Mouse (Mus musculus): ENCODE measurements around the gene Olfr522. TPM values are rescaled to one million over a fixed set of nuclear protein-coding genes. Genes with fewer than 3 reads are reported as not detected.
A peak's percentile ranks its signal among the peaks of the same experiment; 100 is the strongest.
"Not testable (repeated sequence)": the region's sequence is repeated elsewhere in the genome, so short reads cannot be mapped to it uniquely, and the experiment has no call there.

Gene Olfr522
- polyA plus RNA-seq, 1 experiment from 2014 or later: not detected

DNA sequence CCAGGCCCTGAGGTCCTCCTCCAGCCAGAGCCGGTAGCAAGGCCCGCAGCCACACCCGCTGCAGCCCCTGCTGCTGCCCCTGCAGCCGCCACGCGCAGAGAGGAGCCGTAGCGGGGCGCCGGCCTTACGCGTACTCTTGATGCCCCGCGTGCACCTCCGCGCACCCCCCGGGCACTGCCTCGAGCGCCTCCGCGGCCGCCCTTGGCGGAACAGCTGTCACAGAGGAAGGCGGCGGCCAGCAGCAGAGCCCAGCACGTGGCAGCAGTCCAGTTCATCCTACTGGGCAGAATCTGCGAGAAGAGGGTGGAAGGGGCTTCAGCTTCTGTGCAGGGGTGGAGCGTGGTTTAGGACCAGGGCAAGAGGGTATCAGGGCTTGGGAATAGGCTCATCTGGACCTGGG is 11.2 kb downstream of the Olfr522 start:
- Histone ChIP-seq H3K4me1 (peaks cover 15% of the 10 kb centered on the region), H3K9me3 (no peaks in the 10 kb centered on the region), H3K4me3 (peak overlapping the region; percentile 47), H3K36me3 (replicated peaks) (no peaks in the 10 kb centered on the region), H3K27ac (peak overlapping the region; percentile 84), H3K9ac (peak overlapping the region; percentile 63), H3K27me3 (replicated peaks) (no peaks in the 10 kb centered on the region), H3K4me2 (peak overlapping the region; percentile 93)
- 4% methylated on average over 28 of the region's 28 CpGs for WGBS
- peak; percentile 43 for ATAC-seq (replicated peaks)

DNA sequence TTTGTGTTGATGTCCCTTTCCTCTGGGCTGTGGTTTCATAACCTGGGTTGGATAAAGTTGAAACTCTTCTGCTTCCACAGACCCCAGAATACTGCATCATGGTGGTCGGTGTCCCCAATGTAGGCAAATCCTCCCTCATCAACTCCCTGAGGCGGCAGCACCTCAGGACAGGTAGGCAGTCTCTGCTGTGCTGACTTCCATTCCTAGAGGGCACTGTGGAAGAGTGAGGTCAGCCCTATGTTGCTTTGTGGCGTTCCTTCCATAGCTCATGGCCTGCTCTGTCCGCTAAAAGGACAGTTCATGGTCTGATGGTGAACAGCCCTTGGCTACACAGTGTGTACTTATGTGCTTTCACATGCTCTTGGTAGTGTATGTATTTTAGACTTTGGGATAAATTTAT is 20.0 kb downstream of the Olfr522 start:
- Histone ChIP-seq H3K27me3 (replicated peaks) (no peaks in the 10 kb centered on the region), H3K4me2 (no peak overlapping the region), H3K36me3 (replicated peaks) (no peaks in the 10 kb centered on the region)

DNA sequence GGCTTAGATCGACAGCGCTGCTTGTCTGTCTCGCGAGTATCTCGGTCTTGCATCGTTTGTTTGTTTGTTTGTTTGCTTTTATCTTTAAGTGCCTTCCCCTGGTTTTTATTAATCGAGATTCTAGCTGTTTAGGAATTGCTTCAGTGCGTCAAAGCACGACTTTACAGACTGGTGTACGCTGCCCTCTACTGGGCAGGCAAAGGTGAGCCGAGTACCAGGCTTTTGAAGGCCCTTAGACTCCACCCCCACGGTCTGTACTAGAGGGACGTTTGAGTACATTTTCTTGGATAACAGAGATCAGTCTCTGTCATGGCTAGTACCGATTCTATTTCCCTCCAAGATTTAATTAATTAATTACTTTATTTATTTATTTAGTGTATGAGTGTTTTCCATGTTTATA is 23.2 kb downstream of the Olfr522 start:
- peaks cover 11% of the 10 kb centered on the region for H3K4me1 ChIP-seq
- no peaks in the 10 kb centered on the region for H3K36me3 ChIP-seq (replicated peaks)
- H3K9me3 ChIP-seq: no peaks in the 10 kb centered on the region
- no peak for ATAC-seq (replicated peaks)
- no peak overlapping the region for H3K27ac ChIP-seq
- H3K4me2 ChIP-seq: no peak overlapping the region
- 5% methylated on average over 14 of the region's 14 CpGs for WGBS
- no peak overlapping the region for H3K4me3 ChIP-seq
- no peaks in the 10 kb centered on the region for H3K27me3 ChIP-seq (replicated peaks)
- no peak overlapping the region for H3K9ac ChIP-seq

More for the DNA sequence above, 20.0 kb downstream of the Olfr522 start:
- Histone ChIP-seq H3K9me3 (no peaks in the 10 kb centered on the region), H3K4me3 (no peak overlapping the region), H3K4me1 (no peaks in the 10 kb centered on the region), H3K27ac (no peak overlapping the region), H3K9ac (no peak overlapping the region)
- no peak for ATAC-seq (replicated peaks)
- WGBS: 79% methylated on average over 4 of the region's 4 CpGs

DNA sequence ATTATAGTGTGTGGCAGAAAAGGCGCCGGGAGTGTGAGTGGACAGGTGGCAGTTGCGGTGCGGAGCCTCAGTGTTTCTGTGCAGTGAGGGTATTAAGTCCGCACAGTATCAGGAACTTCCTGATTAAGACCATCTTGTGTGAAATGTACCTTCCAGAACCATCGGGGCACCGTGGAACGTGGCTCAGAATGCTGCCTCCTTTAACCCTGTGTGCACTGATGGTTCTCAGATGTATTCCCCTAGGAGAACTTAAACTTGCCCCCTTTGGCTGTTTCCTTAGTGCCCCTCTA is 26.6 kb downstream of the Olfr522 start:
- Histone ChIP-seq H3K27ac (peak overlapping the region; percentile 90), H3K4me1 (peaks cover 11% of the 10 kb centered on the region), H3K36me3 (replicated peaks) (no peaks in the 10 kb centered on the region), H3K4me3 (peak overlapping the region; percentile 97), H3K4me2 (peak overlapping the region; percentile 91), H3K9me3 (no peaks in the 10 kb centered on the region), H3K9ac (peak overlapping the region; percentile 96), H3K27me3 (replicated peaks) (no peaks in the 10 kb centered on the region)
- 2% methylated on average over 8 of the region's 8 CpGs for WGBS
- no peak for ATAC-seq (replicated peaks)

DNA sequence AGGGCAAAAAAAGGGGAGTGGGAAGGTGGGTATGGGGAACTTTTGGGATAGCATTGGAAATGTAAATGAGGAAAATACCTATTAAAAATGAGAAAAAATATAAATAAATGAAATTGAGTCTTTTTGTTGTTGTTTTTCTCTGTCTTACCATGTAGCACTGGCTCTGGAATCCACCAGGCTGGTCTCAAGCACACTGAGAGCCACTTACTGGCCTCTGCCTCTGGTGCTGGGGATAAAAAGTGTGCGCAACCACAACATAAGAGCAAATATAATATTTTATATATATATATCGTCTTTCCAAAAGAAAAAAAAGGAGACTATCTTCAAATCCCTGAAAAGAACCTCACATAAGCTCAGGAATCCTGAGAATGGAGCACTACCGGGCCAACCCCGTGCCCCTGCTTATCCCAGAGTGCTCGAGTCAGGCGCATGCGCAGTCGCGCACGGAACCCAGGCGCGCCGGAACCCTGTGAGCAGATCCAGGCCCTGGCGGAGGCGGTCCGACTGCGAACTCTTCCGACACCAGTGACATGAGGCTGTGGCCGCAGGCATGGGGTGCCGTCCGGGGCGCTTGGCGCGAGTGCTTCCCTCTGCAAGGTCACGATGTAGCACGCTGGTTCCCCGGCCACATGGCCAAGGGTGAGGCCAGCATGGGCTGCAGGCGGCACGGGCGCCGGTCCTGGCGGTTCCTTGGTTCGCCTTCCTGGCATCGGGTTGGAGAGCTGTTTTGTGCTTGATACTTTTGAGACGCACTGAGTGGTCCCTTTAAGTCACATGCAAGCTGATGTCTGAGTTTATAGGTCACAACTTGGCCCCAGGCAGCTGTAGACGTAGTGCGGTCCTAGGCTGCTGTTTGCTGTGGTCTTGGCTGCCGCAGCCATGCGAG is 27.2 kb downstream of the Olfr522 start, which contains the start of gene Mtg1:
Mtg1 (plus strand) TSS at position 430 of the 886 bp plus-strand sequence.
- WGBS: 1% methylated on average over 39 of the region's 39 CpGs
- H3K4me3 ChIP-seq: peak within 1 kb of the TSS; percentile 97
- peak within 1 kb of the TSS; percentile 91 for H3K4me2 ChIP-seq
- peak; percentile 97 for ATAC-seq (replicated peaks)
- H3K27ac ChIP-seq: peak within 1 kb of the TSS; percentile 90
- H3K36me3 ChIP-seq (replicated peaks): no peaks in the 10 kb centered on the region
- no peaks in the 10 kb centered on the region for H3K9me3 ChIP-seq
- H3K27me3 ChIP-seq (replicated peaks): no peaks in the 10 kb centered on the region
- H3K9ac ChIP-seq: peak within 1 kb of the TSS; percentile 96
- H3K4me1 ChIP-seq: peaks cover 11% of the 10 kb centered on the region

DNA sequence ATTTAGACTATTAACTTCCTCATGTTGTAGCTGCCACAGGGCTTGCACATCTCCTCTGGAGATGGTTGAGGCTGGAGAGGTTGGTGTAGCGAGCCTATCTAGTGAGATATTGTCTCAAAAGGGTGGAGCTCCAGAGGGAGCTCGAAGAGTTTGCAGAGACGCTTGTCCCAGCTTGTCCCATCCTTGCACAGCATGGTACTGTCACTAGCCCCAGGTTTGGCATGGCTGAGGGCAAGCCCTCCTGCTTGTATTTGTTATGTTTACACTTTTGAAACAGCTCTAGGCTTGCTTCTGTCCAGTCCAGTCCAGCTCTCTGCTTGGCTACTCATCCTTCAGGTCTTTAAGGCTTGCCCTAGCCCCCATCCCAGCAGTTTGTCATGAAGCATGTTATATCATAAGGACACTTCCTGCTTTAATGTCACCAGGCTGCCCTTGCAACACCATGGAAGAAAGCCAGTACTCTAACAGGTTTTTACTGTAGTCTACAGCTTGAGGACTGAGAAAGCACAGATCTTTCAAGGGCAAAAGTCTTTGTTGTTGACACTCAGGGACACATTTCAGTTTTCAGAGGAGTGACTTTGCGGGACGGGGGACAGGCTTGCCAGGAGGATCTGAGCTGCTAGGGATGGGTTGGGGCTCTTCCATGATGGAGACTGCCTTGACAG is 29.3 kb downstream of the Olfr522 start:
- 85% methylated on average over 5 of the region's 5 CpGs for WGBS
- no peak overlapping the region for H3K9ac ChIP-seq
- peaks cover 11% of the 10 kb centered on the region for H3K4me1 ChIP-seq

DNA sequence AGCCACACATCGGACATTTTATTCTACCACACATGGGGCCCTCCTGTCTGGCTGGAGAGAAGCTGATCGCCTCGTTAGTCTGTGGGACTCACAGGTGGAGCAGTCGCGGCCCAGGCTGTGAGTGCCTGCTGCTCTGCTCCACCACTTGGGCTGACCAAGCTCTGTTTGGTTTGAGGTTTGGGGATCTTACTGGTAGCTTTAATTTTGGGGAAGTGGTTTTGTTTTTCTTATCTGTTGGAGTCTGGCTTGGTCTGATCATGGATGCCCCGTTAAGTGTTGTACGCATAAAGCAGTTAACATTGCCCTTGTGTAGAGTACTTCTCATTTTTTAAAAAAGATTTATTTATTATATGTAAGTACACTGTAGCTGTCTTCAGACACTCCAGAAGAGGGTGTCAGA is 30.5 kb downstream of the Olfr522 start:
- not testable (repeated sequence) for H3K9ac ChIP-seq; H3K27ac ChIP-seq; H3K9me3 ChIP-seq; H3K4me3 ChIP-seq; H3K4me2 ChIP-seq; H3K27me3 ChIP-seq (replicated peaks); H3K36me3 ChIP-seq (replicated peaks); ATAC-seq (replicated peaks)
- peaks cover 11% of the 10 kb centered on the region for H3K4me1 ChIP-seq
- 93% methylated on average over 7 of the region's 7 CpGs for WGBS

More for the DNA sequence above, 29.3 kb downstream of the Olfr522 start:
- Histone ChIP-seq H3K36me3 (replicated peaks) (no peaks in the 10 kb centered on the region), H3K27me3 (replicated peaks) (no peaks in the 10 kb centered on the region), H3K4me2 (no peak overlapping the region), H3K4me3 (no peak overlapping the region), H3K27ac (no peak overlapping the region), H3K9me3 (no peaks in the 10 kb centered on the region)
- ATAC-seq (replicated peaks): no peak

DNA sequence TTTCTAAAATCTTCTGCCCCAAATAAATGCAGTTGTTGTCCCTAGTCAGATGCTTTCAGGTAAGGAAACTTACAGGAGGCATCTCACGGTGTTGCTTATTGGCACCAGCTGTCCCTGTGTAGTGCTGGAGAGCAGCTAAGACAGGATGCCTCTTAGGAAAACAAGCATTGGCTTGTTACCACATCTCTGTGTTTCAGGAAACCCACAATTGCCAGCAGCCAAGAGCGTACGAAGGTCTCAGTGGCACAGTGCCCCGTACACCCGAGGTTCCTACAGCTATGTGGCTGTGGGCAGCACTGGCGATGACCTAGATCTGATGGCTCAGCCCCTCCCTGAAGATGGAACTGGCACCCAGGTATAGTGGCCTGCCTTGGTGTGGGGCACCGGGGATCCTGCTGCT is 32.4 kb downstream of the Olfr522 start:
- ATAC-seq (replicated peaks); H3K9me3 ChIP-seq; H3K27ac ChIP-seq; H3K36me3 ChIP-seq (replicated peaks); H3K4me3 ChIP-seq; H3K4me1 ChIP-seq; H3K27me3 ChIP-seq (replicated peaks); H3K4me2 ChIP-seq; H3K9ac ChIP-seq: not testable (repeated sequence)
- WGBS: 95% methylated on average over 7 of the region's 7 CpGs

DNA sequence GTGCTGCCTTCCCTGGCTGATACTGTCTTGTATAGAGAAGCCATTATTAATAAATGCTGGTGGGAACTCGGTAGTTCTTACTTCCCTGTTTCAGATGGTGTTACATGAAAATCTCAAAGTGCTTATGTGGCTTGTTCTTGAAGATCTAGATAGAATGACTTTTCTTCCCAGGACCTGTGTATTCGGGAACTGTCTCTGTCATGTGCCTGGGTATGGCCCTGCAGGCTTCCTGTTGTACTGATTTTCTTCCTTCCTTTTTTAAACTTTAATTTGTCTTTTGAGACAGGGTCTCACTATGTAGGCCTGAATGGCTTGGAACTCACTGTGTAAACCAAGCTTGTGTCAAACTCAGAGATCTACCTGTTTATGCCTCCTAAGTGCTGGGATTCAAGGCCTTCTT is 36.7 kb downstream of the Olfr522 start:
- ATAC-seq (replicated peaks): no peak
- no peak overlapping the region for H3K27ac ChIP-seq
- peaks cover 4% of the 10 kb centered on the region; the same call in 1 of the 2 replicates for H3K4me1 ChIP-seq
- WGBS: 89% methylated on average over 2 of the region's 2 CpGs
- H3K36me3 ChIP-seq (replicated peaks): no peaks in the 10 kb centered on the region
- no peaks in the 10 kb centered on the region for H3K9me3 ChIP-seq
- no peak overlapping the region for H3K4me3 ChIP-seq
- no peak overlapping the region for H3K9ac ChIP-seq
- no peak overlapping the region for H3K4me2 ChIP-seq
- no peaks in the 10 kb centered on the region for H3K27me3 ChIP-seq (replicated peaks)

DNA sequence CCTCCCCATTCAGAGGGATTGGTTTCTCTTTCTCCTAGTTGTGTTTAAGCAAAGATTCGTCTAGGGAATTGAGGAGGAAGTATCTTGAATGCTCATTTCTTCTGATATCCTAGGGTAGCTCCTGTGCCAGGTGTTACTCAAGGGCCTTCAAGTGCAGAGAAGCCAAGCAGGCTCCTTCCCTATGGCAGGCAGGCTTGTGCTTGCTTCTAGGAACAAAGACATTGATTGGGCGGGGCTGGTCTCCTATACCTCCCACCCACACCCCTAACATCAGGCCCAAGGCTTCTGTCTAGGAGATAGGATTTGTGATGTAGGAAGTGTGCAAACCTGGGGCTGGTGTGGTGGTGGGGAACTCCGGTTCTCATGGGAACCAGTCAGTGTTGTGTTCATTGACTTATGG is 37.6 kb downstream of the Olfr522 start:
- Histone ChIP-seq H3K4me2 (no peak overlapping the region), H3K4me3 (no peak overlapping the region), H3K27me3 (replicated peaks) (no peaks in the 10 kb centered on the region), H3K36me3 (replicated peaks) (no peaks in the 10 kb centered on the region), H3K4me1 (peaks cover 4% of the 10 kb centered on the region; the same call in 1 of the 2 replicates), H3K9me3 (no peaks in the 10 kb centered on the region), H3K9ac (no peak overlapping the region), H3K27ac (no peak overlapping the region)
- WGBS: 89% methylated on average over 3 of the region's 3 CpGs
- no peak for ATAC-seq (replicated peaks)

DNA sequence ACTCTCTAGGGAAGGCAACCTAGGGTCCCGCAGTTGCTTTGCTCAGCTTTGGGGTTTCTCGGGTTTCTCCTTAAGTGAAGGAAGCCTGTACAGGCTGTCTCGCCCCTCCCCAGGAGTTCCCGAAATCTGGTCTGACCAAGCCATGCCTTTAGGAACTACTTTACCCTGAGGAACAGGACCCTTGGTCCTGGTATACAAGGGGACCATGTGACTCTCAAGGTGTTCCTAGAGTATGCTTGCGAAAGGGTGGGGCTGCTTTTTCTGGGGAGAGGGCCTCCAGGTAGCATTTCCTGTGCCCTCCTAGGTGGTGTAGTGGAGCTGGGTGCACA is 38.6 kb downstream of the Olfr522 start:
- no peaks in the 10 kb centered on the region for H3K36me3 ChIP-seq (replicated peaks)
- no peaks in the 10 kb centered on the region for H3K9me3 ChIP-seq
- no peaks in the 10 kb centered on the region for H3K27me3 ChIP-seq (replicated peaks)
- H3K4me3 ChIP-seq: peak overlapping the region; percentile 67
- peaks cover 4% of the 10 kb centered on the region; the same call in 1 of the 2 replicates for H3K4me1 ChIP-seq
- no peak overlapping the region for H3K27ac ChIP-seq
- WGBS: 15% methylated on average over 5 of the region's 5 CpGs
- peak overlapping the region; percentile 74 for H3K9ac ChIP-seq
- ATAC-seq (replicated peaks): peak; percentile 17
- H3K4me2 ChIP-seq: peak overlapping the region; percentile 71

DNA sequence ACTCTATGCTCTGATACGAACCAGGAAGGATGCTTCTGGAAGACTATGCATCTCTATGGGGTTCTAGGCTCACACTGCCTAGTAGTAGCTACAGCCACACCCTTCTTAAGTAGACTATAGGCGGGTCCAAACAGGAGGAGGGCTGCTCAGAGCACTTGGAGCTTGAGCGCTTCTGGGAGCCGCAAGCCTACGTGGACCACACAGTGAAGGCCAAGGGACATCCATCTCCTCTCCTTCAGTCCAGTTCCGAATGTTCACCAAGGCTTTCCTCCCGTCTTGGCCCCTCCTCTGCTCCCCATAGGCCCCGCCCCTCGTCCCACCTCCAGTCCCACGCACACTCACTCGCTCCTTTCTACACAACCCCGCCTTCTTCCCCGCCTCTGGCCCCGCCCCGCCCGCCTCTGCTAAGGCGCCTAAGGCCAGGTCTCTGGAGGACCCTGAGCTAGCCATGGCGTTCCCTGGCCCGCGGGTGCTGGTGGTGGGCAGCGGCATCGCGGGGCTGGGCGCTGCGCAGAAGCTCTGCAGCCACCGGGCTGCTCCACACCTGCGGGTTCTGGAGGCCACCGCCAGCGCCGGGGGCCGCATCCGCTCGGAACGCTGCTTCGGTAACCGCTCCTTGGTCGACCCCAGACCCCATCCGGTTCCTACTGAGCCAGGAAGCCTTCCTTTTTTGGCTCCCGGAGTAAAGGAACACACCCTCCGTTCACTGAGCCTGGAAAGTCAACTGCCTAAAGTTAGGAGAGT is 39.1 kb downstream of the Olfr522 start:
- H3K4me3 ChIP-seq: peak overlapping the region; percentile 67
- H3K27me3 ChIP-seq (replicated peaks): no peaks in the 10 kb centered on the region
- peaks cover 4% of the 10 kb centered on the region; the same call in 1 of the 2 replicates for H3K4me1 ChIP-seq
- WGBS: 2% methylated on average over 40 of the region's 40 CpGs
- ATAC-seq (replicated peaks): peak; percentile 97
- peak overlapping the region; percentile 74 for H3K9ac ChIP-seq
- no peak overlapping the region for H3K27ac ChIP-seq
- no peaks in the 10 kb centered on the region for H3K9me3 ChIP-seq
- H3K36me3 ChIP-seq (replicated peaks): no peaks in the 10 kb centered on the region
- H3K4me2 ChIP-seq: peak overlapping the region; percentile 71

All from midbrain, embryonic 15.5 days (tissue).